Mouse (Mus musculus): ENCODE results near the gene Nos1ap. TPM values are rescaled to one million over a fixed set of nuclear protein-coding genes. Genes with fewer than 3 reads are reported as not detected.

The Nos1ap gene
- polyA plus RNA-seq, 1 experiment from 2014 or later: 17.2 TPM

- WGBS: 89% methylated on average over 5 of the region's 5 CpGs
- Histone ChIP-seq H3K4me1 (ENCODE audit: control insufficient read depth, insufficient read depth, low read length) (no peaks in the 10 kb centered on the region), H3K9ac (replicated peaks; ENCODE audit: low read depth, low read length) (no peak overlapping the region), H3K4me2 (replicated peaks; ENCODE audit: low read depth, low read length) (no peak overlapping the region), H3K27ac (ENCODE audit: low read length) (no peak overlapping the region), H3K36me3 (ENCODE audit: control insufficient read depth, insufficient read depth, low read length) (no peaks in the 10 kb centered on the region), H3K9me3 (ENCODE audit: control insufficient read depth, low read depth, low read length) (no peaks in the 10 kb centered on the region), H3K4me3 (ENCODE audit: low read depth, low read length) (no peak overlapping the region), H3K27me3 (ENCODE audit: control insufficient read depth, insufficient read depth, low read length) (no peaks in the 10 kb centered on the region)
- ATAC-seq (ENCODE audit: insufficient number of reproducible peaks, insufficient read depth, low FRiP score, low read depth): no peak
These were observed 213.9 kb downstream of the Nos1ap start for GRCm38 (mm10) chr1:170375721-170376120.

DNA sequence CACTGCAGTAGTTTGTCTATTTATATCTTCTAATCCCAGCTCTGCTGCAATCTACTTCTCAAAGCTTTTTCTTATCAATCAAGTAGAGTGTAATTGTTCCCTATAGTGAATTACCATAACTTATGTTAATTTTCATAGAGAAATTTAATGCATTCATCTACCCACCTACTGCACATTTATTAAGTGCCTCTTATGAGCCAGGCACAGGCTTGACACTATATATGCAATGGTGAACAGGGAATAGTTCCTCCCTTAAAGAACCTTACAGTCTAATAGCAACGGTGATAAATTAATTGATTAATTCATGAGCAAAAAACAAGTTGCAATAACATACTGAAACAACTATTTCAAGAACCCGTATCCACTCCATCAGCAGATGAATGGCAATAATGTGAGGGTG, 215.9 kb downstream of the Nos1ap start:
- Histone ChIP-seq H3K4me1 (ENCODE audit: control insufficient read depth, insufficient read depth, low read length) (no peaks in the 10 kb centered on the region), H3K27ac (ENCODE audit: low read length) (no peak overlapping the region), H3K36me3 (ENCODE audit: control insufficient read depth, insufficient read depth, low read length) (no peaks in the 10 kb centered on the region), H3K4me2 (replicated peaks; ENCODE audit: low read depth, low read length) (no peak overlapping the region), H3K4me3 (ENCODE audit: low read depth, low read length) (no peak overlapping the region), H3K9ac (replicated peaks; ENCODE audit: low read depth, low read length) (no peak overlapping the region), H3K9me3 (ENCODE audit: control insufficient read depth, low read depth, low read length) (no peaks in the 10 kb centered on the region), H3K27me3 (ENCODE audit: control insufficient read depth, insufficient read depth, low read length) (no peaks in the 10 kb centered on the region)
- 92% methylated on average over 2 of the region's 2 CpGs for WGBS
- no peak for ATAC-seq (ENCODE audit: insufficient number of reproducible peaks, insufficient read depth, low FRiP score, low read depth)

DNA sequence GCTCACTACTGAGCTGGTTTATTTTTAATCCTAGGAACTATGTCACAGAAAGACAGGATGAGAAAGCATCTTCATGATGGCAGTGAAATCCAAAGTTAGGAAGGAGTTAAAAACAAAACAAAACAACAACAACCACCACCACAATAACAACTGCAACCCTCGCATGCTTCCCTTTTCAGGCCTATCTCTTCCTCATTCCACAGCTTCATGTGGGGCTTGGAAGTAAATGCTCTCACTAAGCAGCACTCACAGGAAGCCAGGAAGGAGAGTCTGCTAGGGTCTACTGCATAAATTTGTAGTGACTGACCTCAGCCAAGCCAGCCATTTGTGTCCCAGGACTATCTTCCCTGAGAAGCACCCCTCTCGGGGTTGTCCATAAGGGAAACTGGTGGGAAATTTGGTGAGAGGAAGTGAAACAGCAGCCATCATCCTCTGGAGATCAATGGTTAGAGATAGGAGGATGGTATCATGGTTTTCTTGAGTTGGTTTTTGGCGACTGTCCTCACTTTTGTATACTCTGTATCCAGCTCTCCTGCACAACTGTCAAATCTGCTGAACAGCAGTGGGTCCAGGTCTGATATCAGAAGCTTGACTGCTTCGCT, 218.4 kb downstream of the Nos1ap start:
- Histone ChIP-seq H3K9me3 (ENCODE audit: control insufficient read depth, low read depth, low read length) (no peaks in the 10 kb centered on the region), H3K4me3 (ENCODE audit: low read depth, low read length) (no peak overlapping the region), H3K9ac (replicated peaks; ENCODE audit: low read depth, low read length) (no peak overlapping the region), H3K27me3 (ENCODE audit: control insufficient read depth, insufficient read depth, low read length) (no peaks in the 10 kb centered on the region), H3K36me3 (ENCODE audit: control insufficient read depth, insufficient read depth, low read length) (no peaks in the 10 kb centered on the region), H3K27ac (ENCODE audit: low read length) (no peak overlapping the region), H3K4me2 (replicated peaks; ENCODE audit: low read depth, low read length) (no peak overlapping the region), H3K4me1 (ENCODE audit: control insufficient read depth, insufficient read depth, low read length) (no peaks in the 10 kb centered on the region)
- WGBS: 76% methylated on average over 4 of the region's 4 CpGs
- ATAC-seq (ENCODE audit: insufficient number of reproducible peaks, insufficient read depth, low FRiP score, low read depth): no peak

DNA sequence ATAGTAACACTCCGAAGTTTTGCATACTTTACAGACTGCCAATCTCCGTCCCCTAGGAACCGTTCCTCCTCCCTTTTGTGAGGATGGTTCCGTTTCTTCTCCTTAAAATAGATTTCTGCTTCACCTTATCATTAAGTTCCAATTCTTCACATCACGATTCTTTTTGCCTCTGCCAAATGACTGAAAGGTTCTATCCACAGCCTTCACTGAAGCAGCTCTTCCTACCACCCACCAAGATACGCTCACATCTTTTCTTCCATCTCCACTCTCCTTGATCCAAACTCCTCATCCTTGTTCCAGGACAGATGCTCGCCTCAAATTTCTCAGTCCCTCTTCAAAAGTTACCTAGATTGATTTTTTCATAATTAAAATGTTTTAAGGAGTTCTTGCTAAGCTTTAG, 220.8 kb downstream of the Nos1ap start:
- no peak overlapping the region for H3K4me2 ChIP-seq (replicated peaks; ENCODE audit: low read depth, low read length)
- 78% methylated on average over 7 of the region's 7 CpGs for WGBS
- no peaks in the 10 kb centered on the region for H3K4me1 ChIP-seq (ENCODE audit: control insufficient read depth, insufficient read depth, low read length)
- H3K27me3 ChIP-seq (ENCODE audit: control insufficient read depth, insufficient read depth, low read length): no peaks in the 10 kb centered on the region
- no peak overlapping the region for H3K9ac ChIP-seq (replicated peaks; ENCODE audit: low read depth, low read length)
- H3K4me3 ChIP-seq (ENCODE audit: low read depth, low read length): no peak overlapping the region
- H3K9me3 ChIP-seq (ENCODE audit: control insufficient read depth, low read depth, low read length): no peaks in the 10 kb centered on the region
- no peak overlapping the region for H3K27ac ChIP-seq (ENCODE audit: low read length)
- H3K36me3 ChIP-seq (ENCODE audit: control insufficient read depth, insufficient read depth, low read length): no peaks in the 10 kb centered on the region
- ATAC-seq (ENCODE audit: insufficient number of reproducible peaks, insufficient read depth, low FRiP score, low read depth): no peak

DNA sequence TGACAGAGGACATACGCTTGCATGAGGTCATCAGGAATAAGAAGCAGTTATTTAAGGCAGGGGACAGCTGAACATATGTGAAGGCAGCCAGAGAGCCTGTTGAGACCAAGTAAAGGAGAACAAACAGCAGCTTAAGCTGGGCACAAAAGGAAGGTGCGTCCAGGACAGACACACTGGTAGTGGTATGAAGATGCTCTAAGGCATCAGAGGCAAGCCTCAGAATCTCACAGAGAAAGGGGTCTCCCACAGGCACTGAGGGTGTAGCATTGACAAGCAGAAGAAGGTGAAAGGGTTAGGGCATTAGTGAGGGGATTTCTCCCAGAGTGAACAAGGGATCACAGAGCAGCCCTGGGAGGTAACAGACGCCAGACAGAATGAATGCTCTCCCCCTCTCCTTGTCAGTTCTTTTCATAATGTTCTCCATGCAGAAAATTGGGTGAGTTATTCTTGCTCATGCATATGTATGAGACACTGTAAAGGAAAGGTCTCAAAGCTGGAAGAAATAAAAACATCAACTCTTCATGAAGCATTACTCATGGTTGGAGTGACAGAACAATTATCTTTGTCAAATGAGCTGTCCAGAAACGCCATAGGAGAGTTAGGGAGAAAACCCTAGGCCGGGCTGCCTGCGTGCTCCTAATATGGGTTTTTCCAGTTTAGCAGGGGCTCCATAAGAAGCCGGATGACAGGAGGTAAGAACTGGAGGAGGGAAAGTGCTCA, 222.5 kb downstream of the Nos1ap start:
- H3K27ac ChIP-seq (ENCODE audit: low read length): no peak overlapping the region
- H3K9me3 ChIP-seq (ENCODE audit: control insufficient read depth, low read depth, low read length): no peaks in the 10 kb centered on the region
- 71% methylated on average over 7 of the region's 7 CpGs for WGBS
- no peaks in the 10 kb centered on the region for H3K36me3 ChIP-seq (ENCODE audit: control insufficient read depth, insufficient read depth, low read length)
- no peaks in the 10 kb centered on the region for H3K27me3 ChIP-seq (ENCODE audit: control insufficient read depth, insufficient read depth, low read length)
- H3K4me3 ChIP-seq (ENCODE audit: low read depth, low read length): no peak overlapping the region
- H3K9ac ChIP-seq (replicated peaks; ENCODE audit: low read depth, low read length): no peak overlapping the region
- no peak overlapping the region for H3K4me2 ChIP-seq (replicated peaks; ENCODE audit: low read depth, low read length)
- H3K4me1 ChIP-seq (ENCODE audit: control insufficient read depth, insufficient read depth, low read length): no peaks in the 10 kb centered on the region
- ATAC-seq (ENCODE audit: insufficient number of reproducible peaks, insufficient read depth, low FRiP score, low read depth): no peak

DNA sequence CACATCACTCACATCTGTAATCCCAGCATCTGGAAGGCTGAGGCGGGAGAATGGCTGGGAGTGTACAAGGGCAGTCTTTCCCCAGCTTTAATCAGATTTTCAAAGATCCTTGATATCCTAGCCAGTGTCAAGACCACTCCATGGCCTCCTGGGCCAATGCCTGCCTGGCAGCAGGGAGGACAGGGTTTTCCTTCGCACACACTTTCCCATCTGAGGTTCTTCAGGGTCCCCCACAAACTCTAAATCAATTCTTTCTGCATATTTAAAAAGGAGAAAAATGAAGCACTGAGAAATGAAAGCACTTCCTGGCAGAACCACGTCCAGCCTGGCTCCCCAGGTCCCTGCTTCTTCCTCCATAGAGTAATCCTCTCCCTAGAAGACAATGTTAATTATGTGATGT, 225.9 kb downstream of the Nos1ap start:
- Histone ChIP-seq H3K4me3 (ENCODE audit: low read depth, low read length) (no peak overlapping the region), H3K9me3 (ENCODE audit: control insufficient read depth, low read depth, low read length) (no peaks in the 10 kb centered on the region), H3K36me3 (ENCODE audit: control insufficient read depth, insufficient read depth, low read length) (no peaks in the 10 kb centered on the region), H3K27ac (ENCODE audit: low read length) (no peak overlapping the region), H3K4me2 (replicated peaks; ENCODE audit: low read depth, low read length) (no peak overlapping the region), H3K4me1 (ENCODE audit: control insufficient read depth, insufficient read depth, low read length) (peaks cover 6% of the 10 kb centered on the region; the same call in 1 of the 2 replicates), H3K9ac (replicated peaks; ENCODE audit: low read depth, low read length) (no peak overlapping the region), H3K27me3 (ENCODE audit: control insufficient read depth, insufficient read depth, low read length) (no peaks in the 10 kb centered on the region)
- WGBS: 87% methylated on average over 3 of the region's 3 CpGs
- ATAC-seq (ENCODE audit: insufficient number of reproducible peaks, insufficient read depth, low FRiP score, low read depth): no peak

- H3K4me3 ChIP-seq (ENCODE audit: low read depth, low read length): no peak overlapping the region
- no peaks in the 10 kb centered on the region for H3K27me3 ChIP-seq (ENCODE audit: control insufficient read depth, insufficient read depth, low read length)
- H3K36me3 ChIP-seq (ENCODE audit: control insufficient read depth, insufficient read depth, low read length): no peaks in the 10 kb centered on the region
- H3K9ac ChIP-seq (replicated peaks; ENCODE audit: low read depth, low read length): no peak overlapping the region
- H3K4me1 ChIP-seq (ENCODE audit: control insufficient read depth, insufficient read depth, low read length): peaks cover 6% of the 10 kb centered on the region; the same call in 1 of the 2 replicates
- H3K9me3 ChIP-seq (ENCODE audit: control insufficient read depth, low read depth, low read length): no peaks in the 10 kb centered on the region
- ATAC-seq (ENCODE audit: insufficient number of reproducible peaks, insufficient read depth, low FRiP score, low read depth): no peak
- WGBS: 33% methylated on average over 10 of the region's 10 CpGs
- no peak overlapping the region for H3K4me2 ChIP-seq (replicated peaks; ENCODE audit: low read depth, low read length)
- no peak overlapping the region for H3K27ac ChIP-seq (ENCODE audit: low read length)
These were observed 229.3 kb downstream of the Nos1ap start for GRCm38 (mm10) chr1:170360183-170360915.

- H3K4me2 ChIP-seq (replicated peaks; ENCODE audit: low read depth, low read length): no peak overlapping the region
- H3K36me3 ChIP-seq (ENCODE audit: control insufficient read depth, insufficient read depth, low read length): no peaks in the 10 kb centered on the region
- H3K4me1 ChIP-seq (ENCODE audit: control insufficient read depth, insufficient read depth, low read length): no peaks in the 10 kb centered on the region
- ATAC-seq (ENCODE audit: insufficient number of reproducible peaks, insufficient read depth, low FRiP score, low read depth): no peak
- H3K27ac ChIP-seq (ENCODE audit: low read length): no peak overlapping the region
- H3K4me3 ChIP-seq (ENCODE audit: low read depth, low read length): no peak overlapping the region
- H3K27me3 ChIP-seq (ENCODE audit: control insufficient read depth, insufficient read depth, low read length): no peaks in the 10 kb centered on the region
- WGBS: 69% methylated on average over 3 of the region's 3 CpGs
- no peak overlapping the region for H3K9ac ChIP-seq (replicated peaks; ENCODE audit: low read depth, low read length)
- no peaks in the 10 kb centered on the region for H3K9me3 ChIP-seq (ENCODE audit: control insufficient read depth, low read depth, low read length)
These were observed 236.3 kb downstream of the Nos1ap start for GRCm38 (mm10) chr1:170353335-170353734.

Measured in stomach, embryonic 14.5 days (tissue).